Mouse (Mus musculus) neutrophil, adult 5-6 weeks (primary cell): ENCODE data around the gene Gdpd5. TPM values are rescaled to one million over a fixed set of nuclear protein-coding genes. Genes with fewer than 3 reads are reported as not detected.

Source experiments
- ATAC-seq: fragments of 151-379, 151-347 bp; 2 replicates; pipeline ENCODE4 v1.8.0; 2017; ENCODE audit warnings: mild to moderate bottlenecking, moderate TSS enrichment; ENCODE audit not compliant: insufficient number of reproducible peaks, poor library complexity, low FRiP score, severe bottlenecking; ENCODE audit errors: extremely low read depth
- total RNA-seq: library from RNA; stranded (forward); fragments of 200-1000 nt; gene quantifications from 2 replicates; pipeline ENCODE4 v1.2.3, GENCODE M21; 2017

The Gdpd5 gene
- total RNA-seq, 1 experiment from 2014 or later, result 0.35 TPM

DNA sequence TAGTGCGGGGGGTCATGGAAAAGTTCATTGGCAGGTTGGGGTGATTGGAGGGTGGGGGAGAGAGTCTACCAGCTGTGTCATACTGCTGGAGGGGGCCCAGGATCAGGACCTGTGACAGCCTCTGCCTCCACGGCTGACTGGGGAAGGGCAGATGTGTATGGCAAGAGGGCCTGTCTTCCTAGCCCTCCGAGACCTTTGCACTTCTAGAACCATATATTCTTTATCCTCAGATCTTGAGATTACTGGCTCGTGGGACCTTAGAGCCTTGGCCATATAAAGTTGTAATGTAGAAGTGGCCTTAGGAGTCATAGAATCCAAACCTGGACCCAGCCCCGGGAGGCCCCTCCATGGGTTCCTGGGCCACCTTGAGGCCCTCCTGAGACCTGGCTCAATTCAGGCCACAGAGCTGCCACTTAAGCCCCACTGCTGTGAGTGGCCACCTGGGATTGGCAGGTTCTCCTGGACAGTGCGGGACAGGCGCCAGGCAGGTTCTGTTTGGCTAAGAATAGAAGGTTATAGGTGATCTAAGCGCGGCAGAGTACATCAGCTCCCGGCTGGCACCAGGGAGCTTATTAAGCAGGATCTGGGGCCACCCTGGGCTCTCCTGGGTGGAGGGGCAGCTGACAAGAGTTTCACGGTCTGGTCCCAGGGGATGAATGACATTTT is 15.9 kb downstream of the Gdpd5 start:
- no peak for ATAC-seq

DNA sequence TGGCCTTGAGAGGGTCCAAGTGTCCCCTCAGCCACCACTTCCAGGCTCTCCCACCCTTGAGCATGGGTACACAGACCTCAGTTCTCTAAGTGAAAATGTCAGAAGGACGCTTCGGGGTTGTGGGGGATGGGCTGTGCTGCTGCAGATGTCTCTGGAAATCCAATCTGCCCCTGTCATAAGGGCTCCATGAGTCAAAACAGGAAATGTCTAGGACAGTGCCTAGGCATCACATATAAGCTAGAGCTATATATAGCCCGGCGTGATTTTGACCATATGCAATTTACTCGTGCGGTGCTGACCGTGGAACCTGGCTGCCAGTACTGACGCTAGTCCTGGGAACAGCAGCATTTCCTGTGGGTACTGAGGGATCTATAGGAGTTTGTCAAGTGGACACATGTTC is 20.2 kb downstream of the Gdpd5 start:
- no peak for ATAC-seq

DNA sequence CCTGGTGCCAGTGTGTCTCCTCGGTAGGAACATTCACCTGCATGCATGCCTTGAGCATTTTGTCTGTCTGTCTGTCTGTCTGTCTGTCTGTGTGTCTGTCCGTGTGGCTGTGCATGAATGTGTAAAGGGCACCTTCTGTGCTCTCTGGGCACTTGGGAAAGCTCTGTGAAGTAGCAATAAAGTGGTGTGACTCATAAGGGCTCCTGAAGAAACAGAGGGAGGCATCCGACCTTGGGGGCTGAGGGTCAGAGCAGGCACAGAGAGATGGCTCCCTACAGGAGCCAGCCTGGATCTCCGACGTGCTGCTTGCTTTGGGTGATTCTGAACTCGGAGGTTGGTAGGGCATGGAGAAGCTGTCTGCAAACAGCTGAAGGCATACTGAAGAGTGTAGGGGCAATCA is 21.3 kb downstream of the Gdpd5 start:
- ATAC-seq, result no peak

DNA sequence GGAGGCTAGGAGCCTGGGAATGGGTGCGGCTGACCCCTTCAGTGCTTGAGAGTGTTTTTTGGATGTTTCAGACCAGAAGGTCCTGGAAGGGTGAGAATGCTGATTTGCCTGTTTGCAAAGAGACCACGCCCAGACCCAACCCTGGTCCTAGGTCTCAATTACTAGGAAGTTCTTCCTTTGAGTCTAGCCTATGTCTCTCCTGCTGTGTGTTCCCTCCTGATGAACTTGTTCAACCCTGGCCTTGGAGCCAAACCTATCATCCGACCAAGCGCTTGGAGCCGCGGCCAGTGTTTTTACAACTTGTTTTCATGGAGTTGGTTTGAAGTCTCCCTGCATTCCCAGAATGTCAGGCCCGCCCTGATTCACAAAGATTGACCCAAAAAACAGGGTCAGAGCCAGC is 22.0 kb downstream of the Gdpd5 start:
- ATAC-seq, result no peak

DNA sequence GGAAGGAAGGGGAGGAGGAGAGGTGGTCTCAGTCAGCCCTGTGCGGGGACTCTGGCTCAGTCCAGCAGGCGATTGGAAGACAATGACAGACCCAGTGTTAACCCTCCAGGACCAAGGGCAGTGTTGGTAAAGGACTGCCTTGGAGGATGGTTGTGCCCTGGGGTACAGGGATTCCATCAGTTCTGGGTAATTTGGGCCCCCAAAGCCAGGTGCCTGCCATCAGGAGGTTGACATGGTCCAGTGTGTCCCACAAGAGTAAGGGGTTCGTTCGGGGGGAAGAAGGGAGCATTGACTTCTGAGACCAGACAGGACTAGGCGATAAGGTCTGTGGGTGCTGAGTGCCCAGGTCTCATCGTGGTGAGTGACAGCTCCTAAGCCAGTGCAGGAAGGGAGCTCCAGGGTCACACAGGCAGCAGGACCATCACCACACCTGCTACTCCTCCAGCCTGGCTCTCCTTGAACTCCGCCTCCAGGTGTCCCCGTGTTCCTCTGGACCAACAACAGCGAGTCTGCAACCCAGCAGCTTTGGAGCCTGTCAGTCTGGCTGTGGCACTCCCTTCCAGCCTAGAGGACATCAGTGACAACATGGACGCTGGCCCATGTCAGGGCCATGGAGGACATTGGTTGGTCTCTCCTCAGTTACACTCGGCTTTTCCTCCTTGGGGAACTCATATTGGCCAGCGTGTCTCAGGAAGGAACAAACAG is 23.0 kb downstream of the Gdpd5 start:
- ATAC-seq, result no peak

DNA sequence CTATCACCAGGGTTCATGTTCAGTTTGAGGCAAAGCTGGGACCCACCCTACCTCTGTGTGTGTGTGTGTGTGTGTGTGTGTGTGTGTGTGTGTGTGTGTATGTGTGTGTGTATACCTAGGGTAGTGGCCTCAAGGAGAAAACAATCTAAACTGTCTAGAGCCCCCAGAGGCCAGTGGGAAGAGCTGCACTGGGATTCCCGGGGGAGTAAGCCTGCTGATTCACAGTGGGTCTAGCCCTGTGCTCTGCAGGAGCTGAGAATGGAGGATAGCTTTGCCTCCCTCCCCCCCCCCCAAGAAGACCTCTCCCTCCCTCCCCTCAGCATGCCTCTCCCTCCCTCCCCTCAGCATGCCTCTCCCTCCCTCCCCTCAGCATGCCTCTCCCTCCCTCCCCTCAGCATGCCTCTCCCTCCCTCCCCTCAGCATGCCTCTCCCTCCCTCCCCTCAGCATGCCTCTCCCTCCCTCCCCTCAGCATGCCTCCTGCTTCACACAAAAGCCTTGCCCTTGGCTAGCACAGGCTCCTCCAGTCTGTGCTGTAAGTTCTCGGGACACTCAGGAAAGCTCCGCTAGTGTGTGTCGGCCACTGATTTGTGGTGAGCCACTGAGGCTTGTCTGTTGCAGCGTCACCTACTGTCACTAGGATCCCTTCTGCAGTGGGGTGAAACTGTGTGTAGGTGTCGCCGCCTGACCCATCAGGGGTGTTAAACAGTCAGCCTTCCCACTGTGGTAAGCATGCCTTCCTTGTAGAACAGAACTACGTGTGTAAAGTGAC is 24.4 kb downstream of the Gdpd5 start:
- no peak for ATAC-seq

DNA sequence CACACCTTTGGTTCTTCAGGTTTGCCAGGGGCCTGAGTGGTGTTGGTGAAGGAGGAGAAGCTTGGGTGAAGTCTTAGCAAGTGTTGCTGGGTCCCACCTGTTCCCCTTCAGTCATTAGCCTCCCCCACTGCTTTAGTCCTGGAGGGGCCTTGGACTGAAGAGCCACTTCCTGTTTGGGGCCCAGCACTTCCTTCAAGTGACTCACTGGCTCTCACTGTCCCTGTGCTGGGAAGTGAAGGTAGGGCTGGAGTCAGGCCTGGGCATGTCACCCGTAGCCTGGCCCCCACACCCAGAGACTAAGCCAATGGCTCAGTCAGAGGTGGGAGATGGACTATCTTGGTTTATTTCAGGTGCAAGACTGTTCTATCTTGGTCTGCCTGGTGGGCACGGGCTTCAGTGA is 26.4 kb downstream of the Gdpd5 start:
- no peak for ATAC-seq

DNA sequence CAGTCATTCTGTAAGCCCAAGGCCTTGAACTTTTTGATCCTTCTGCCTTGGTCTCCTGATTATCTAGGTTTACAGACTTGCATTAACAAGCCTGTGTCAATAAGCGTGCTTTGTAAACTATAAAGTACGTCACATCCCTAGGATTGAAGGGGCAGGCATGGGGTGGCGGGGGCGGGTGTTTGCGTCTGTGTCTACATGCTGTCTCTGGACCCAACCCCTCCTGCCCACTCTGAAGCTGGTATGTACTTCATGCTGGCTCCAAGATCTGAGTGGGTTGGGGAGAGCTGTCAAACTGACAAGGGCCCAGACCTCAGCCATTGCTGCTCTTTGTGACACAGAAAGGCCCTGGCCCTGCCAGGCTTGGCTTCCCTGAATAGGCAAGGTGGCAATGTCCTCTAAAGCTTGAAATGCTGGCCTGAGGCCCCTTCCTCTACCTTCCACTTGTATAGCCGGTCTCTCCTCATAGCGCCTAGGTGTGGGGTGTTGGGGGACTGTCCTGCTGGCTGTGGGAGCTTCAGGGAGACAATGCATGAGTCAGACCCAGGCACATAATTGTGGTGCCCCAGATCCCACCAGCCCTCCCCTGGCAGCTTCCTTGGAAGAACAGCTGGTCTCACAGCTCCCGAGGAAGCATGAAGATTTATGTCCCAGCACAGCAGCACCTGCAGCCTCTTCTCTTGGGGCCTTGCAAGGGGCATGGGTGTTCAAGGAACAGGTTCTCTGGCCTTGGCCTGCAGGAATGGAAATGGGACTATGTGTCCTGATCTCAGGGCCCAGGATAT is 28.4 kb downstream of the Gdpd5 start:
- no peak for ATAC-seq

DNA sequence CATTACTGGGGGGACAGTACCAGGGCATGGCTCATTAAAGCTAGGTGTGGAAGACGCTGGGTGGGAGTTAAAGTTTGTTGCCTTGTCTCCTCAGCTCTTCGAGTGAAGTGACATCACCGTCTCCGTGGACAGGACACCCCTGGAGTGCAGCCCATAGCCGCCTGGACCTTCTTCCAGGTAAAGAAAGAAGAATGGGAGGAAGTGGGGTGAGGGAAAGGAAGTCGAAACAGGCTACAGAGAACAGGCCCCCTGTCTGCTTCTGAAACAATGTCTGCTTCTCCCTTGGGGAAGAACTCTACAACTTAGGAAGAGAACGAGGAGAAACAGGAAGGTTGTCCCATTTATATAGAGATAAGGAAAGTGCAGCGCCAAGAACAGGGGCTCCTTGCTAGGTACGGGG is 29.1 kb downstream of the Gdpd5 start:
- no peak for ATAC-seq

DNA sequence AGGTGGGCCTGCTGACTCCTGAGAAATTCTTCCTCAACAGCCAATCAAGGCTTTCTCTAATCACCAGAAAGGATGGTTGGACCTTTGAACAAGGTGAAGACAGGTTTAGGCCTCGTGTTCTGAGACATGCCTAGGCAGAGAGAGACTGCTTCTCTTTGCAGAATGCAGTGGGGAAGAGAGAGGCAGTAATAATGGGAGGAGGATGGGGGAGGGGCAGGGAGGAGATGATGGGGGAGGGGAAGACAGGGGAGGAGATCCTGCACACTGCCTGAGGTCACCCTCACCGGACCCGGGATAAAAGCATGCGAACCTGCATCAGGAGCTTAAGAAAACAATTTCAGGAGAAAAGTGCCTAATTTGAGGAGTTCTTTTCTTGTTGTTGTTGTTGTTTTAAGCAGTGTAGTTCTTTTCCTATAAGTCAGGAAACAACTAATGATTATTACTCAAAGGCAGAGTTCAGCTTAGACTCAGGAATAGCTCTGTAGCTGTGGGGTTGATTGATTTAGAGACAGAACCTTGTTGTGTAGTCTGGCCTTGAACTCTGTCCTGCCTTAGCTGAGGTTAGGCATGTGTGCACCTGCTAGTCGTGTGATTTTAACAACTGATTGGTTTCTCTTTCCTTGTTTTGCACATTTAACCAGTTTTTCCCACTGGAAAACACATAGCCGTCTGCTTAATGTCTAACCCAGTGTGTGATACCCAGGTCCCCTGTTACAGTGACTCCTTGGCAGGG is 30.0 kb downstream of the Gdpd5 start:
- ATAC-seq, result no peak

DNA sequence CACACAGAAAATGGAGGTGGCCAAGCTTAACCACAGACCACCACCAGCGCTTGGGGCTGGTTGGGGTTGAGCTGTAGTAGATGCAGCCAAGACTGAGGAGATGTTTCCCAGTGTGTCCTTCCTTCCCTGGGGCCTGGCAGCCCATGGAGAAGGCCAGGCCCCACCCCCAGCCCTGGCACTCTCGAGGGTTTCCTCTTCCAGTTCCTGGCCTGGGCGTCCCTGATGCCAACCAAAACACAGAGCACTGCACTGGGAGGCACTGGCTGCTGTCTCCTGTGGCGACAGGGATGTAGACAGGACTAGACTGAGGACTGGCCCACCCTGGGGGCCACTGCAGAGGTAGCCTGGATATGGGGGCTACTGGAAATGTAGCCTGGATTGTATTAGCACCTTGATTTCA is 33.8 kb downstream of the Gdpd5 start:
- no peak for ATAC-seq

DNA sequence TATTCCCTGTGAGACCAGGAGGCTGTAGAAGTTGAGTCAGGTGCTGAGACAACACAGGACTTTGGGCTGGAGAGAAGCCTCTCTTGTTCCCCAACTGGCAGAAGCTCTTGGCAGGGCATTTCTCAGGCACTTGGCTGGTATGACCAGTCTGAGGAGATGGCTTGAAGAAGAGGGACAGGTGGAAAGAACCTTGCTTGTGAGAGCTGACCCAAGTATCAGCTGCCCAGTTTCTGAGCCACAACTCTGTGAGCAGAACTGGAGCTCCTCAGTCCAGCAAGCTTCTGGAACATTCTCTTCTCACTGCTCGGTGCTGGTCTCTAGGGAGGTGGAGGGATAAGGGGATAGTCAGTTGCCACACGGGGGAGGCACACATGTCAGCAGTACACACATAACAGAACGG is 38.1 kb downstream of the Gdpd5 start:
- ATAC-seq, result no peak

DNA sequence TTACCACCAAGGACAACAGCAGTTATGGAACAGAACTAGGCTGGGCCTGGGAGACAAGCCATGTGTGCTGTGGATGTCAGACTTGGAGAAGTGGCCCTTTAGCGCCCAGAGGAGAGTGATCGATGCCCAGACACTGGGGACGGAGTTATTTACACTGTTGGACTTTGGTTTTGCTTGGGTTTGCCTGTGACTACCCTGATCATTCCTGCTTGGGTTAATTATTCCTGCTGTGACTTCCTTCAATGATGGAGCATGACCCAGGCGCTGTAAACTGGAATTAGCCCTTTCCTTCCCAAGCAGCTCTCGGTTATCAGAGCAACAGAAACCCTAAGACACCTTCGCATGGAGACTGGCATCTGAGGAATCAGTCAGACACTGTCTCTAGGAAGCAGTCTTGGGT is 39.8 kb downstream of the Gdpd5 start:
- no peak for ATAC-seq

DNA sequence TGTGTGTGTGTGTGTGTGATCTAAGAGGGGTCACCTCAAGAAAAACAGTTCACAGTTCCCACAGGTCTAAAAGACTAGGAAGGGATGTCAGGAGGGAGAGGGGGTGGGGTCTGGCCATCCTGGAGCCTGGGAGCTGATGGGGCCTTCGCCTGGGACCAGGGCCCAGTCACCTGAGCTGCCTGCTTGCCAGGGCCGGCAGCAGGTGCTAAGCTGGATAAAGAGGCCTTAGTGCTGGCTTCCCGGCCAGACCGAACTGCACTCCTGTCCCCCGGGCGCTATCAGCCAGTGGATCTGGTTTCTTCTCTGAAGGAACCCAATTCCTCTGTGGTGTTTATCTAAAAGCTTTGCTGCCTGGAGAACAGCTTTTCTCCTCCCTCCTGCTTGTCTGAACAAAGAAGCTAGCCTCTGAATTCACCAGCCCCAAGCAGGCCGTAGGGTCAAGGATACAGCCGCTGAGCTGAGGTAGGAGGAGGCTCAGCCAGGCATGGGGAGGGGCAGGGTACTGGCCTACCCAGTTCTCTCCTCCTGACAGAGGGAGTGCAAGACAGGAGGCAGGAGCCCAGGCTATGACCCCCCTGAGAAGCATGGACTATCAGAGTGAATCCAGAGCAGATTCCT is 43.4 kb downstream of the Gdpd5 start:
- ATAC-seq, result no peak

DNA sequence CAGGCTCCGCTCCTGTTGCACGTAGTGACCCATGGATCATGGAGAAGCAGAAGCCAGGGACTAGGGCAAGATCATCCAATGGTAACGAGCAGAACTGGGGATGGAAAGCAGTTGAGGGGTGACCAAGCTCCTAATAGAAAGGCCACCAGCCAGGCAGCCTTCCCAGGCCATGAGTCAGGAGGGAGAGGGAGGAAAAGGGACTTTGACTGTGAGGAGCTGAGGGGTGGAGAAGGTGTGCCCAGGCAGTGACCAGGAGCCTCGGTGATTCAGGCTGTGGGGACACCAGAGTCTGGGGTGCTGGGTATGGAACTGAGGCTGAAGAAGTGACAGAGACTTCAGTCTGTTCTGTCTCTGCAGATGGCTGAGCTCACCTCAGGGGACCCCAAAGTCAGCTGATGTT is 44.5 kb downstream of the Gdpd5 start:
- ATAC-seq, result no peak

DNA sequence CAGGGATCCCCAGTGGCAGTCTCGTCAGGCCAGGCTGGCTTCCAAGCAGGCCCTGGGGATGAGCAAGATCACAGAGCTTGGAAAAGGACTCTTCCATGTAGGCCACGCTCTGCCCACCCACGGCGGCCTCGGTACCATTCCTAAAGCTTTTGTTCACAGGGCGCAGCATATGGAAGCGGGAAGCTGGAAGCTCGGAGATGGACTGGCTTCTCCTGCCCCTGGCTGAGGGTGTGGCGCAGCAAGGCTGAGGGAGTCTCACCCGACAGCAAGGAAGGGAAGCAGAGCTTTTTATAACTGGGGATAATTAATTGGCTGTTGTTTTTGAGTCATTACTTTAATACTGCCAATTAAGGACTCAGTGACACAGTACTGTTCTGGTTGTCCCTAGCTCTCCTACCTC is 45.8 kb downstream of the Gdpd5 start:
- no peak for ATAC-seq

DNA sequence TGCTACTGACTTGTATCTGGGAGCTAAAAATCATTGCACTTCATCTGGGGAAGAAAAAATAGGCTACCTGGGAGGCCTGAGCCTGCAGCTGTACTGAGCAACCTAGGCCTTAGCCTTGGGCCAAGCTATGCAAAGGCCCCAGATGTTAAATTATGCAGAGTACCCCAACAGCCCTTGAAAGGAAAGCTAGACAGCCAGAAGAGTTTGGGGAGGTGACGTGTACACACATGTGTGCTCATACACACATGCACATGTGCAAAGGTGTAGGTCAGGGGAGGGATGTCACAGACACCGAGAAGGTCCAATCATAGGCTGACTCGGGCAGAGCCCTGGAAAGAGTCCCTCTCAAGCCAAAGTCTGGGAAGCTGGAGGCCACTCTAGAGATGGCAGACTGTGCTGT is 46.8 kb downstream of the Gdpd5 start:
- ATAC-seq, result no peak

DNA sequence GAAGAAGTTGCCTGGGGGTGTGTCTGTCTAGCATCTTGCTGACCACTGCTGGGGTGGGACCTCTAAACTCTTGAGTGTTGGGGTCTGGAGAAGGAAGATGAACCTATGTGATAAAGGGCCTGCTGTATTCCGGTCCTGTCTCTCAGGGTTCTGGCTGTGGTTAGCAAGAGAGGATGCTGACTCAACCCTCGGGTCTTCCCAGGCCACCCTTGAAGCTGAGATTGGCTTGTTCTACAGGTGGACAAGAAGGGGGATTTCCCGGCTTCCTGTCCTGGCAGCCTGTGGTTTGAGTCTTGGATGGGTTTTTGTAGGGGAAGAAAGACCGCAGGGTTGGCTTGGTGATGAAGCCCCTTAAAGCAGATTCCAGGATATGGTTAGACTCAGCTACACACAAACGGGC is 47.6 kb downstream of the Gdpd5 start:
- no peak for ATAC-seq
